Mouse (Mus musculus) liver, postnatal 0 days (tissue): ENCODE data around the gene Arfgef2. TPM values are rescaled to one million over a fixed set of nuclear protein-coding genes. Genes with fewer than 3 reads are reported as not detected.
A peak's percentile ranks its signal among the peaks of the same experiment; 100 is the strongest.

ENCODE experiments used
- ATAC-seq: fragments of 200-750 bp; cut with Nextera tagmentation; 2 replicates; pipeline ENCODE4 v1.8.0; 2017; ENCODE audit warnings: mild to moderate bottlenecking, moderate library complexity
- DNase-seq: peaks from one replicate; pipeline ENCODE4 v3.0.0-alpha.2; 2016
- H3K27ac ChIP-seq: fragments of 300-500 bp; sonication (generic); 2 replicates; pipeline ENCODE4 v1.5.1; 2014; ENCODE audit warnings: antibody characterized with exemption, moderate library complexity, mild to moderate bottlenecking, low read depth
- H3K27me3 ChIP-seq: fragments of 300-500 bp; sonication (generic); 2 replicates; pipeline ENCODE4 v1.6.1; 2014; ENCODE audit warnings: low read length, control low read depth, mixed read lengths; ENCODE audit not compliant: insufficient read depth
- H3K36me3 ChIP-seq: fragments of 300-500 bp; sonication (generic); replicated peaks from 2 replicates; pipeline ENCODE4 v1.6.1; 2014; ENCODE audit warnings: mild to moderate bottlenecking, control low read depth, low read length, moderate library complexity, mixed read lengths; ENCODE audit not compliant: insufficient read depth
- H3K4me1 ChIP-seq: fragments of 300-500 bp; sonication (generic); 2 replicates; pipeline ENCODE4 v1.6.1; 2014; ENCODE audit warnings: antibody characterized with exemption, mild to moderate bottlenecking, control low read depth; ENCODE audit not compliant: insufficient read depth
- H3K4me2 ChIP-seq: fragments of 300-500 bp; sonication (generic); 2 replicates; pipeline ENCODE4 v1.6.1; 2014; ENCODE audit warnings: low read depth, mild to moderate bottlenecking, low read length, moderate library complexity, mixed read lengths
- H3K4me3 ChIP-seq: fragments of 300-500 bp; sonication (generic); 2 replicates; pipeline ENCODE4 v1.5.1; 2014; ENCODE audit warnings: low read depth, low read length
- H3K9ac ChIP-seq: fragments of 300-500 bp; sonication (generic); replicated peaks from 2 replicates; pipeline ENCODE4 v1.6.1; 2014; ENCODE audit warnings: mild to moderate bottlenecking, moderate library complexity
- H3K9me3 ChIP-seq: fragments of 300-500 bp; sonication (generic); 2 replicates; pipeline ENCODE4 v1.6.1; 2016; ENCODE audit warnings: mild to moderate bottlenecking, control low read depth, low read length, mixed read lengths
- CTCF ChIP-seq: sonication (generic); IDR thresholded peaks from 2 replicates; pipeline ENCODE4 v1.5.1; 2016; ENCODE audit warnings: antibody characterized with exemption, low read depth
- EP300 ChIP-seq: IDR thresholded peaks from 2 replicates; pipeline ENCODE4 v1.6.1; 2016; ENCODE audit warnings: antibody characterized with exemption, low read depth, mild to moderate bottlenecking
- WGBS: fragments of 180-500 bp; shearing (Covaris S2); extraction: QIAGEN DNeasy Blood & Tissue Kit; methylation state at CpG from one replicate; pipeline ENCODE4 v1.1.7; 2014; ENCODE audit not compliant: insufficient replicate concordance; 5-methylcytosine and 5-hydroxymethylcytosine counted together
- polyA plus RNA-seq: library from polyadenylated mRNA; unstranded; fragments of >200 nt; fragmentation: Nextera tagmentation; extraction: Ambion mirVana; gene quantifications from 2 replicates; pipeline ENCODE4 v1.2.1, GENCODE M21; 2015

The Arfgef2 gene
- 2.5 and 2.7 TPM in 2 replicates for polyA plus RNA-seq

DNA sequence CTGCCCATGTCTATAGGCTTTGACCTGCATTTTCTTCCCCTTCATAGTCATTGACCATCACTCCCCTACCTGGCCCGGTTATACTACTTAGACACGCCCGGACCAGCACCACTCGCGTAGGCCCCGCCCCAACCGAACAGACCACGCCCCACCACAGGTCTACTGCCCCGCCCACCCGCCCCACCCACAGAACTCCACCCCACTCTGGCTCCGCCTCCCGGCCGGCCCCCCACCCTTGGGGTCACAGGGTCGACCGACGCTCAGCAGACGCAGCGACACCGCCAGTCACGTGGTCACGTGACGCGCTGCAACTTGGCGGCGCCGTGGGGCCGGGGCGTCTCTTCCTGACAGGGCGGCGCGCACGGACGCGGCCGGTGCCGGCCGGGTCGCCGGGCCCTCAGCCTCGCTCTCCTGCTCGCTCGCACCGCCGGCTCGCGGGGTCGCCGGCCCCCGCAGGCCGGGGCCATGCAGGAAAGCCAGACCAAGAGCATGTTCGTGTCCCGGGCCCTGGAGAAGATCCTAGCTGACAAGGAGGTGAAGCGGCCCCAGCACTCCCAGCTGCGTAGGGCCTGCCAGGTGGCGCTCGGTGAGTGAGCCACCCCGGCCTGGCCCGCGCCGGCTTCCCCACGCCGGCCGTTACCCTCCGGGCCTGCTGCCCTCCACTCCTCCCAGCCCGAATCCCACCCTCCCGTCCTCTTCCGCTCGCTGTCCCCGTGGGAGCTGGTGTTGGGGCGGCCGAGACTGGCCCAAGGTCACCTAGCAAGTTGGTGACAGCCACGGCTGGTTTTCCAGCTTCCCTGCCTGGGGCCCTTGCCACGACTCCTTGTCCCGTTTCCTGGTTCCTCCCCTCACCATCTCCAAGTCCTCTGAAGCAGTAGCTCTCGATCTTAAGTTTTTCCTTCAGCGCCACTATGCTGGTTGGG is at the start of gene Arfgef2:
Arfgef2 (plus strand) TSS at position 339 of the 923 bp plus-strand sequence.
- H3K4me3 ChIP-seq, result peak within 1 kb of the TSS; percentile 70
- peaks cover 18% of the 10 kb centered on the region for H3K4me1 ChIP-seq
- no peaks in the 10 kb centered on the region for H3K9me3 ChIP-seq
- DNase-seq, result peak; percentile 94
- no peaks in the 10 kb centered on the region for H3K27me3 ChIP-seq
- ATAC-seq, result peak; percentile 95
- peak within 1 kb of the TSS; percentile 86 for H3K4me2 ChIP-seq
- H3K9ac ChIP-seq, result peak within 1 kb of the TSS; percentile 88
- TF ChIP-seq CTCF (no peak; the same call in 1 of the 2 replicates), EP300 (no peak)
- no peaks in the 10 kb centered on the region for H3K36me3 ChIP-seq
- 1% methylated on average over 56 of the region's 76 CpGs for WGBS
- H3K27ac ChIP-seq, result peak within 1 kb of the TSS; percentile 88

DNA sequence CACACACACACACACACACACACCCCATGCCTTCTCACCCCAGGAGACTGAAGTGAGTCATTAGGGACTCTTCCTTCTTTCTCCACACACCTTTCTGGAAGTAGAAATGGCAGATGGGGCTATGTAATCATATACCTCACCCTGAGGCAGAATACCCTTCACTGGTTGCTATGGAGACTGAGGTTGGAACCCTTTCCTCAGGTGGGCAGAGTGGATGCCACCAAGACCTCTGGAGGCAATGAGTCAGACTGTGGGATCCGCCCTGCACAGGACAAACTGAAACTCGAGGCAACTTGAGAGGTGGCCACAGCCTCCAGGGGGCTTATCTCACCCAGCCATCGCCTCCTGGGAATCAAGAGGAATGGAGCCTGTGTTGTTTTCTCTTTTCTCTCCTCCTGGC is 47.4 kb upstream of the Arfgef2 start:
- no peaks in the 10 kb centered on the region for H3K9me3 ChIP-seq
- no peak overlapping the region for H3K9ac ChIP-seq
- no peaks in the 10 kb centered on the region for H3K36me3 ChIP-seq
- 36% methylated on average over 3 of the region's 3 CpGs for WGBS
- TF ChIP-seq EP300 (no peak), CTCF (no peak)
- no peak for ATAC-seq
- DNase-seq, result no peak
- no peak overlapping the region for H3K4me2 ChIP-seq
- H3K27me3 ChIP-seq, result no peaks in the 10 kb centered on the region
- peaks cover 3% of the 10 kb centered on the region; the same call in 1 of the 2 replicates for H3K4me1 ChIP-seq
- H3K27ac ChIP-seq, result no peak overlapping the region
- no peak overlapping the region for H3K4me3 ChIP-seq

DNA sequence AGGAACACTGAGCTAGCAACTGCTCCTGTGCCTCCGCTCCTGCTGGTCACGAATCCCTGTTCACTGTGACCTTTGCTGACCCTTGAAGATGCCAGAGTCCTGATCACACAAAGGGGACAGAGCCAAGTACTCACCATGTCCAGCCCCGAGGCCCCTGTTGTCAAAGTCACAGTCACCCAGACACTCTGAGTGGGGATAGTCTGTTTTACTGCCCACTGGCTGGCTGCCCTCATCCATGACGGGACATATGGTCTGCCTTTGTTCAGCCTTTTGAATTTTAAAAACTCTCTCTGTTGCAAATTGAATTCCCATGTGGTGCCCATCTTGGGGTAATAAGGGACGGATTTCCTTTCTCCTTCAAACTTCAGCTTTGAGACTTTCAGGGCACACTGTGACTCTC is 41.3 kb upstream of the Arfgef2 start:
- no peaks in the 10 kb centered on the region for H3K4me1 ChIP-seq
- no peak for ATAC-seq
- H3K27me3 ChIP-seq, result no peaks in the 10 kb centered on the region
- H3K36me3 ChIP-seq, result no peaks in the 10 kb centered on the region
- H3K4me2 ChIP-seq, result no peak overlapping the region
- no peak overlapping the region for H3K4me3 ChIP-seq
- H3K9ac ChIP-seq, result no peak overlapping the region
- DNase-seq, result no peak
- TF ChIP-seq EP300 (no peak), CTCF (no peak)
- H3K27ac ChIP-seq, result no peak overlapping the region
- no peaks in the 10 kb centered on the region for H3K9me3 ChIP-seq
- 68% methylated on average over 5 of the region's 5 CpGs for WGBS

DNA sequence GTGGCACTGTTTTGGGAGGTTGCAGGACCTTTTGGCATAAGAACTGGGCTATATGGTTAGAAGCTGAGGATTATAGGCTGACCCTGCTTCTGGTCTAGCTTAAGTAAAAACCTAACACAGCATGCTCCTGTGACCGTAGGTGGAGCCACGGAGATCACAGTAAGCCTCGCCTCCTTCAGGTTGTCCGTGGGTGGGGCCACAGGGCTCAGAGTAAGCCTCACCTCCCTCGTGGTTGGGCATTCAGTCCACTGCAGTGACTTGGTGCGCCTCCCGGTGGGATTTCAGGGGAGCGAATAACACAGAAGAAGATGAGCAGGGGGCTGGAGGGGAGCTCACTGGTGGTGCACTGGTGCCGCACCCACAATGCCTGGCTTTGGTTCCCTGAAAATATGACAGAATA is 37.8 kb upstream of the Arfgef2 start:
- ATAC-seq, result no peak
- no peaks in the 10 kb centered on the region for H3K36me3 ChIP-seq
- no peaks in the 10 kb centered on the region for H3K27me3 ChIP-seq
- no peak overlapping the region for H3K27ac ChIP-seq
- no peak for TF ChIP-seq CTCF
- TF ChIP-seq EP300, result no peak
- H3K9ac ChIP-seq, result no peak overlapping the region
- 74% methylated on average over 9 of the region's 9 CpGs for whole genome bisulfite sequencing
- H3K4me2 ChIP-seq, result no peak overlapping the region
- no peak for DNase-seq
- H3K4me1 ChIP-seq, result no peaks in the 10 kb centered on the region
- H3K9me3 ChIP-seq, result no peaks in the 10 kb centered on the region
- no peak overlapping the region for H3K4me3 ChIP-seq

DNA sequence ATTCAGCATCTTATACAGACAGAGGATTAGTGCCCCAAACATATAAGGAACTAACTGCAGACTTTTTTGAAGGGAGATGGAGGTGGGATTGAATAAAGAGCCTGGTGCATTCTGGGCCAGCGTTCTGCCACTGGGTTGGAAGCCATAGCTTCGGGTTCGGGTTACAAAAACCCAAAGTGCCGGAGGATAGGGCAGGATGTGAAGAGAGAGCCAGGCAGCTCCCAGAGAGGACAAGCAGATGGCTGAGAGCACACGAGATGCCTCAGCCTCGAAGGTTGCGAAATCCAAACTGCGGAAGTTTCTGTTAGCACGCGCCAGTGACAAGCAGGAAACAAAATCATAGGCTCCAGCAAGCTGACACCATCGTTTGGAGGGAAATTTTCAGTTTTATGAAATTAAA is 34.0 kb upstream of the Arfgef2 start:
- no peaks in the 10 kb centered on the region for H3K36me3 ChIP-seq
- no peaks in the 10 kb centered on the region for H3K4me1 ChIP-seq
- H3K9ac ChIP-seq, result no peak overlapping the region
- H3K27ac ChIP-seq, result 0 out of 2 replicates have a peak overlapping the region, but pooled peaks have one; percentile 40
- peak; percentile 40 for DNase-seq
- no peaks in the 10 kb centered on the region for H3K27me3 ChIP-seq
- no peaks in the 10 kb centered on the region for H3K9me3 ChIP-seq
- no peak for ATAC-seq
- TF ChIP-seq EP300 (no peak), CTCF (no peak)
- 16% methylated on average over 11 of the region's 11 CpGs for WGBS
- H3K4me2 ChIP-seq, result no peak overlapping the region; the same call in 1 of the 2 replicates
- no peak overlapping the region for H3K4me3 ChIP-seq

DNA sequence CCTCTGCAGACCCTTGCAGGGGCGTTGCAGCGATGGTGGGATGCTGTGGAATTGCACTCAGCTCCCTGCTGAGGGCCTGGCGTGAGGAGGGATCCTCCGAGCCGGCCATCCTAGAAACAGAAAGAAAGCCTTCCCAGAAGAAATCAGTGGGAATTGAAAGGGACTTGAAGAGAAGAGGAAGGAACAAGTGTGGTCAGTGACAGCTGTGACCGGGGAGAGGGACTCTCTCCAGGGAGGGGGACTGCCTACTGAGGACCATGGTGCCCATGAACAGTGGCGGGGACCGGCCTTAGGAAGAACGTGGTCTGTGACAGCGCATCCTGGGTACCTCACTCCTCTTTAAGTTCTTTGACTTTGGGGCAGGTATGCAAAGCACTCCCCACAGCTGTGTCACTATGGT is 31.8 kb upstream of the Arfgef2 start:
- Histone ChIP-seq H3K4me1 (no peaks in the 10 kb centered on the region), H3K27ac (no peak overlapping the region), H3K4me2 (no peak overlapping the region), H3K4me3 (no peak overlapping the region), H3K9me3 (no peaks in the 10 kb centered on the region), H3K27me3 (no peaks in the 10 kb centered on the region), H3K36me3 (no peaks in the 10 kb centered on the region), H3K9ac (no peak overlapping the region)
- DNase-seq, result no peak
- 68% methylated on average over 10 of the region's 10 CpGs for WGBS
- TF ChIP-seq CTCF (no peak), EP300 (no peak)
- no peak for ATAC-seq
